Comparison of ENCODE assay signal across 19 mouse cellular contexts in genomic region chr6:125342198-125342597, GRCm38 (mm10). TPM values are rescaled to one million over a fixed set of nuclear protein-coding genes. Genes with fewer than 3 reads are reported as not detected.
"Had no signal": no experiment of that assay in that cellular context is flagged by ENCODE, and none has a peak within 500 bp of the region (broad histone marks: within the 10 kb centered on the region; RNA-seq: fewer than 3 reads in every experiment).

No protein-coding gene starts in this region.

- H3K4me2 ChIP-seq: limb, embryonic 15.5 days; midbrain, embryonic 12.5 days; neural tube, embryonic 15.5 days had no signal

- H3K27ac ChIP-seq: layer of hippocampus, adult 2 months; left cerebral cortex, adult 2 months; limb, embryonic 15.5 days; midbrain, embryonic 12.5 days; neural tube, embryonic 15.5 days had no signal

- H3K9me3 ChIP-seq: limb, embryonic 15.5 days; midbrain, embryonic 12.5 days; neural tube, embryonic 15.5 days had no signal

- H3K36me3 ChIP-seq: limb, embryonic 15.5 days; midbrain, embryonic 12.5 days; neural tube, embryonic 15.5 days had no signal

- H3K27me3 ChIP-seq: limb, embryonic 15.5 days; neural tube, embryonic 15.5 days had no signal

- DNase-seq: kidney, adult 18-20 months; kidney, postnatal 10 days; kidney, postnatal 4 days; lung, adult 2 months; right cerebral cortex, adult 18-20 months; right cerebral cortex, postnatal 25 days; thymus, postnatal 36 days had no signal

- H3K4me1 ChIP-seq: midbrain, embryonic 12.5 days; neural tube, embryonic 15.5 days had no signal

- H3K9ac ChIP-seq: limb, embryonic 15.5 days; midbrain, embryonic 12.5 days; neural tube, embryonic 15.5 days had no signal

- H3K4me3 ChIP-seq: layer of hippocampus, adult 2 months; left cerebral cortex, adult 2 months; limb, embryonic 15.5 days; midbrain, embryonic 12.5 days; myocyte; neural tube, embryonic 15.5 days had no signal

RNA-seq across cellular contexts. Expression of gene Plekhg6, which starts 38.4 kb away (rescaled TPM):
- total RNA-seq: layer of hippocampus, postnatal 14 days; megakaryocyte-erythroid progenitor cell, adult 5-6 weeks had no signal

RNA-seq across cellular contexts. Expression of gene Tuba3a, which starts 56.4 kb away (rescaled TPM):
- total RNA-seq: layer of hippocampus, adult 2 months; layer of hippocampus, postnatal 14 days; left cerebral cortex, adult 2 months; left cerebral cortex, postnatal 14 days; megakaryocyte-erythroid progenitor cell, adult 5-6 weeks; midbrain, postnatal 0 days had no signal
- polyA plus RNA-seq: kidney, embryonic 14.5 days; limb, embryonic 15.5 days; midbrain, embryonic 12.5 days; midbrain, postnatal 0 days; myocyte; neural tube, embryonic 15.5 days; small intestine, adult 2 months had no signal
